Mouse (Mus musculus) heart, adult 2 months (tissue): Measurements from ENCODE around the gene Gpr68. TPM values are rescaled to one million over a fixed set of nuclear protein-coding genes. Genes with fewer than 3 reads are reported as not detected.

Experiments
- DNase-seq, 2 experiments: peaks; one replicate each; pipeline ENCODE4 v3.0.0; 2021
- H3K27ac ChIP-seq: fragments of 200-600 bp; 2 replicates; pipeline ENCODE4 v1.8.1; 2022
- H3K27me3 ChIP-seq: fragments of 200-500 bp; 2 replicates; pipeline ENCODE4 v1.6.1; 2012; ENCODE audit warnings: mild to moderate bottlenecking, low read length, inconsistent platforms, mixed read lengths; ENCODE audit not compliant: control insufficient read depth, insufficient read depth
- H3K36me3 ChIP-seq: fragments of 200-500 bp; 2 replicates; pipeline ENCODE4 v1.6.1; 2012; ENCODE audit warnings: low read length, inconsistent platforms; ENCODE audit not compliant: control insufficient read depth, insufficient read depth
- H3K4me1 ChIP-seq: fragments of 200-500 bp; 2 replicates; pipeline ENCODE4 v1.6.1; 2011; ENCODE audit warnings: low read length; ENCODE audit not compliant: control insufficient read depth, insufficient read depth
- H3K4me3 ChIP-seq: fragments of 200-600 bp; 2 replicates; pipeline ENCODE4 v1.8.1; 2022
- H3K79me2 ChIP-seq: fragments of 200-500 bp; replicated peaks from 2 replicates; pipeline ENCODE4 v1.6.1; 2012; ENCODE audit warnings: mild to moderate bottlenecking, inconsistent platforms, low read length, moderate library complexity, mixed read lengths; ENCODE audit not compliant: control insufficient read depth, insufficient read depth
- H3K9ac ChIP-seq: fragments of 200-500 bp; 2 replicates; pipeline ENCODE4 v1.6.1; 2012; ENCODE audit warnings: low read depth, mild to moderate bottlenecking, control low read depth, inconsistent platforms, low read length, mixed read lengths
- CTCF ChIP-seq: fragments of 200-600 bp; IDR thresholded peaks from 2 replicates; pipeline ENCODE4 v1.8.1; 2022; ENCODE audit warnings: antibody characterized with exemption, mild to moderate bottlenecking, moderate library complexity
- EP300 ChIP-seq: fragments of 200-500 bp; IDR thresholded peaks from 2 replicates; pipeline ENCODE4 v1.6.1; 2011; ENCODE audit warnings: low read depth, low read length, control low read depth; ENCODE audit not compliant: insufficient read depth
- POLR2A ChIP-seq: fragments of 200-500 bp; IDR thresholded peaks from 2 replicates; pipeline ENCODE4 v1.6.1; 2011; ENCODE audit warnings: mild to moderate bottlenecking, low read depth, low read length, control low read depth; ENCODE audit not compliant: insufficient read depth
- WGBS: fragments of 180-500 bp; shearing (Covaris S2); methylation state at CpG from one replicate; pipeline ENCODE4 v1.1.7; 2018; 5-methylcytosine and 5-hydroxymethylcytosine counted together
- intact Hi-C: fragments of 180-260 bp; cut with DNase I; formaldehyde crosslinking; loops from one replicate; pipeline ENCODE4 v1.15.1; 2025
- polyA plus RNA-seq: library from polyadenylated mRNA; depleted of rRNA; stranded (reverse); fragments of >200 nt; gene quantifications from 2 replicates; pipeline ENCODE4 v1.2.3, GENCODE M21; 2012; rRNA removed
- total RNA-seq, 2 experiments: library from RNA; stranded (reverse); gene quantifications; 2 replicates each; pipeline ENCODE4 v1.2.3; 2021

The Gpr68 gene
- total and polyA plus RNA-seq, 3 experiments, result 0.14 to 0.80 (median 0.16) TPM

DNA sequence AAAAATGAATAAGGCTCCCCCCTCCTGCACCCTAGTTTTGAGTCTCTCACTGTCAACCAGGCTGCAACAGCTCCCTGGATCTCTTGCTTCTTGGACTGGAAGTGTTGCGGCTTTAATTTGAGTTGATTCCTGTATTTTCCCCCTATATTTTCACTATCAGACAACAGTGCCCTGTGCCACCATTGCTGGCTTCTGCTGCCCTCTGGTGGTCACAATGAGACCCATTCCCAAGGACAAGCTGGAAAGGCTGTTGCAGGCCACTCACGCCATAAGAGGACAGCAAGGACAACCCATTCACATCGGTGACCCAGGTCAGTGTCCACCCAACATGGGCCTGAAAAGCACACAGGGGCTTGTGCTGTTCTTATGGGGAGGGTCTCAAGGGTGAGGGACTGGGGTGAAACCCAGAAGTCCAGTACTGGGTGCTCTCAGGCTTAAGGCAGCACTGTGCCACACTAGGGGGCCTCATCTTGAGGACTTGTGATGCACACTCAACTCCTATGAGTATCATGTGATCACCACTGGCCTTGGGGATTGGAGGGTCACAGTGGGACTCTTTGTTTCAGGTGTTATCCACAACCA, 66.7 kb downstream of the Gpr68 start:
- Histone ChIP-seq H3K4me1 (peaks cover 14% of the 10 kb centered on the region), H3K27ac (no peak overlapping the region; the same call in 1 of the 2 replicates), H3K9ac (no peak overlapping the region), H3K36me3 (no peaks in the 10 kb centered on the region), H3K79me2 (no peaks in the 10 kb centered on the region), H3K27me3 (no peaks in the 10 kb centered on the region), H3K4me3 (no peak overlapping the region)
- DNase-seq, result peak; percentile 79 to 84
- TF ChIP-seq EP300, result peak; percentile 93
- peak; percentile 96 for TF ChIP-seq CTCF
- TF ChIP-seq POLR2A, result peak; percentile 16; the same call in 1 of the 2 replicates
- 6% methylated on average over 3 of the region's 3 CpGs for WGBS
- intact Hi-C loops, result loop anchor here (1.0 to 10.0 kb wide), 6 partner anchors 69 to 263 kb away; no protein-coding TSS in a partner anchor

DNA sequence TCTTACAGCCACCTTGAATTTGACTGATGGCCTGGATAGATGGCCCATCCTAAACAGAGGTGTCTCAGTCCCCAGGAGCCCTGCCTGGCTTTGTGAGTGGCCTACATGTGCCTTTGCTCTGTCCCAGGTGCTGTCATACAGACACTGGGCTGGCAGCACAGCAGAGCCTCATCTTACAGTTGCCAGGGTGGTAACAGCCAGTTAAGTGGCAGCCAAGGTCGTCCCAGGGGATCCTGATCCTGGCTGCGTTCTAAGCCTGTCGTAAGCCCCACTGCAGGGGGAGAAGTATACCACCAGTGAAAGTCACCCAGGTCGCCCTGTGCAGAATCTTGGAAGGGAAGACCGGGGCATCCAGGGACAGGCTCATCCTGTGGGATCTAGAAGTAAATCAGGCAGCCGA, 68.1 kb downstream of the Gpr68 start:
- 59% methylated on average over 6 of the region's 6 CpGs for WGBS
- no peaks in the 10 kb centered on the region for H3K79me2 ChIP-seq
- H3K36me3 ChIP-seq, result no peaks in the 10 kb centered on the region
- intact Hi-C loops, result loop anchor here (2.0 to 10.0 kb wide), 5 partner anchors 61 to 675 kb away; partner anchors contain the start of gene Dglucy
- H3K4me3 ChIP-seq, result no peak overlapping the region
- peak overlapping the region; percentile 43 for H3K27ac ChIP-seq
- H3K27me3 ChIP-seq, result no peaks in the 10 kb centered on the region
- H3K9ac ChIP-seq, result no peak overlapping the region
- DNase-seq, result peak; percentile 33 to 53
- TF ChIP-seq CTCF (no peak), POLR2A (no peak), EP300 (0 out of 2 replicates have a peak, but pooled peaks have one; percentile 46)
- H3K4me1 ChIP-seq, result peaks cover 14% of the 10 kb centered on the region

DNA sequence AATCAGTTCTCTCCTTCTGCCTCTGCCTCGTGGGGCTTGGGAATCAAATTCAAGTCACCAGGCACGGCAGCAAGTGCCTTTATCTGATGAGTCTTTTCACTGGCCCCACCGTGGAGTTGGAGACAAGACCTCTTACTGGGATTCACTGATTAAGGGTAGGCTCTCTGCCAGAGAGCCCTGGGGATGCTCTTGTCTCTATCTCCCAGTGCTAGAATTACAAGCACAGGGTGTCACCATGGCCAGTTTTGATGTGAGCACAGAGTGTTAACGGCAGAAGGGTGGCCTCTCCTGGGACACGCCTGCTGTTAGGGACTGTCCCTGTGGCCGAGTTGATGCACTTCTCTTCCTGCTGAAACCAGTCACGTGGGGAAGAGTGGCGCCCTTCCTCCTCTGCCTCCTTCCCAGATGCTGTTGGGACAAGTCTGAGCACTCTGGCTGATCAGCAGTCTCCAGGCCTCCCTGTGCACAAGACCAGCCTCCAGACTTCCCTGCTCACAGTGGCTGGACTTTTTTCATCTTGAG, 68.9 kb downstream of the Gpr68 start:
- TF ChIP-seq CTCF, result no peak
- TF ChIP-seq EP300, result no peak
- TF ChIP-seq POLR2A, result peak; percentile 28; the same call in 1 of the 2 replicates
- Histone ChIP-seq H3K27ac (peak overlapping the region; percentile 23; the same call in 1 of the 2 replicates), H3K4me3 (no peak overlapping the region), H3K27me3 (no peaks in the 10 kb centered on the region), H3K4me1 (peaks cover 14% of the 10 kb centered on the region), H3K79me2 (no peaks in the 10 kb centered on the region), H3K36me3 (no peaks in the 10 kb centered on the region), H3K9ac (no peak overlapping the region)
- intact Hi-C loops, result loop anchor here (2.0 to 10.0 kb wide), 2 partner anchors 60 to 674 kb away; partner anchors contain the start of gene Dglucy
- DNase-seq, result peak in 1 of 2 experiments; percentile 47
- WGBS, result 14% methylated on average over 8 of the region's 8 CpGs

DNA sequence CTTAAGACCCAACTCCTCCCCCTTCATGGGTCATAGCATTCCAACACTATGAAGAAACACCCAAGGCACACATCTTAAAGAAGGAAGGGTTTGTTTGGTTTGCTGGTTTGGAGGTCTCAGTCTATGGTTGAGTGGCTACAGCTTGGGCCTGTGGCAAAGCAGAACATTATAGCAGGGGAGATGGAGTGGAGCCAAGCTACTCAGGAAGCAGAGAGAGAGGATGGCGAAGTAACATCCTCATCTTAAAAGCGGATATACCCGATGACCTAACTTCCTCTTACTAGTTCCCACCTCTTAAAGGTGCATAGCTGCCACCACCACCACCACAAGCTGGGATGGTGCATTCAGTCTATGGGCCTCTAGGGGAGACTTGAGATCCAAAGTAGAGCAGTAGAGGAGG, 70.8 kb downstream of the Gpr68 start:
- H3K4me1 ChIP-seq, result peaks cover 14% of the 10 kb centered on the region
- no peaks in the 10 kb centered on the region for H3K27me3 ChIP-seq
- DNase-seq, result no peak
- H3K79me2 ChIP-seq, result no peaks in the 10 kb centered on the region
- TF ChIP-seq CTCF (no peak), EP300 (no peak)
- H3K4me3 ChIP-seq, result no peak overlapping the region
- no peak overlapping the region for H3K9ac ChIP-seq
- intact Hi-C loops, result loop anchor here (10.0 kb wide), 1 partner anchor 672 kb away; no protein-coding TSS in a partner anchor
- no peaks in the 10 kb centered on the region for H3K36me3 ChIP-seq
- H3K27ac ChIP-seq, result no peak overlapping the region
- WGBS, result 44% methylated on average over 3 of the region's 3 CpGs

DNA sequence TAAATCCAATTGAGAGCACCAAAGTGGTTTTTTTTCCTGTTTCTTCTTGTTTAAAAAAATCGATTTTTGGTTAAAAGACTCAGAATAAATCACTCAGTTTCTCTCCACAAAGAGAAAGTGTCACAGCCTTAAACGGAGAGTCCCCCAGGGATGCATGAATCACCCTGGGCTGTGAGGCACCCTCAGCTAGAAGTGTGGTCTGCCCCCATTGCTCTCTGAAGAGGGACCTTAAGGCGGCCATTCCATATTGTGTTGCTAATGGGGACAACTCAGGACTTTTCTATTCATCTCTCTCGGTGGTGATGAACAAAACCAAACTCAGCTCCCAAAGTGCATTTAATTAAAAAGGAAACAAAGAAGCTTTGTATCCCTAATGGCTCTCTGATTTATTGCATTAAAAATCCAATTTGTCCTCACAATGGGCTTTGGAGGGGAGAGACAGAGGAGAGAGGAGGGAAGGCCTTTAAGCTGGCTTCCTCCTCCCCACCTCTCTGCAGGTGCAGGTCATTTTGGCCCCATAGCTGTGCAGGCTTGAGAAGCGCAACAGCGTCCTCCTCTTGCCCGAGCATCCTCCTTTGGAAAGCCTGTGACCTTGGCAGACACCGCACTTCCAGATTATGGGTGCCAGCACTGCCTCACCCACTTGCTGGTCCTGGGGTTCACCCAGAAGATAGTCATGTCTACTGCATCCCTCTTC, 76.2 kb downstream of the Gpr68 start:
- no peak overlapping the region for H3K4me3 ChIP-seq
- H3K79me2 ChIP-seq, result no peaks in the 10 kb centered on the region
- H3K27me3 ChIP-seq, result no peaks in the 10 kb centered on the region
- intact Hi-C loops, result loop anchor here (10.0 kb wide), 1 partner anchor 667 kb away; no protein-coding TSS in a partner anchor
- TF ChIP-seq CTCF, result no peak
- TF ChIP-seq POLR2A, result no peak
- TF ChIP-seq EP300, result no peak
- no peak overlapping the region for H3K9ac ChIP-seq
- no peak overlapping the region for H3K27ac ChIP-seq
- no peaks in the 10 kb centered on the region for H3K4me1 ChIP-seq
- DNase-seq, result no peak
- 87% methylated on average over 8 of the region's 8 CpGs for WGBS
- no peaks in the 10 kb centered on the region; the same call in 1 of the 2 replicates for H3K36me3 ChIP-seq

DNA sequence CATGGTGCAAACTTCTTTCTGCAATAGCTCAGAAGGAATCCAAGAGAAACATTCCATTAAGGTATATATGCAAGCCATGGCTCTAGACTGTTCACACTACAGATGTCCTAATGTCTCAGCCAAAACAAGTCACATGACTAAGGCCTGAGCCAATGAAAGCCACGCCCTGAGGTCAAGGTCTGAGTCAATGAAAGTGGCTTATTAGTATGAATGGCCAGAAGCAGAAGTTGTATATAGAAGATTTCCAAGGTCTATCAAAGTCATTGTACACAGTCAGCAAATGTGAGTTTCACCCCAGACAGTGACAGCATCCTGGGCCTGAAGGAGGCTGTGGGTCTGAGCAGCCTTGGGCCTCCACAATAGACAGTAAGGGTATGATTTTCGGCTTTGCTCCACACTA, 77.0 kb downstream of the Gpr68 start:
- no peak for TF ChIP-seq CTCF
- no peak for TF ChIP-seq POLR2A
- no peak for TF ChIP-seq EP300
- no peak for DNase-seq
- H3K4me1 ChIP-seq, result no peaks in the 10 kb centered on the region
- no peaks in the 10 kb centered on the region; the same call in 1 of the 2 replicates for H3K36me3 ChIP-seq
- no peaks in the 10 kb centered on the region for H3K27me3 ChIP-seq
- no peaks in the 10 kb centered on the region for H3K79me2 ChIP-seq
- no peak overlapping the region for H3K27ac ChIP-seq
- intact Hi-C loops, result loop anchor here (10.0 kb wide), 1 partner anchor 666 kb away; no protein-coding TSS in a partner anchor
- H3K4me3 ChIP-seq, result no peak overlapping the region
- no peak overlapping the region for H3K9ac ChIP-seq
- 89% methylated on average over 2 of the region's 2 CpGs for whole genome bisulfite sequencing

Other genes with a start within 250 kb of the Gpr68 start
- gene Rps6ka5, start 181.2 kb downstream of the Gpr68 start, total RNA-seq, result 10 to 100 TPM; 10.8 to 13.5 TPM
- gene Rps6ka5, start 181.2 kb downstream of the Gpr68 start, polyA plus RNA-seq, result 2.1 and 6.1 TPM in 2 replicates
- 10 to 100 TPM; 60.9 to 64.0 TPM for gene Dglucy, start 129.1 kb downstream of the Gpr68 start, total RNA-seq
- gene Dglucy, start 129.1 kb downstream of the Gpr68 start, polyA plus RNA-seq, result 36.8 and 77.0 TPM in 2 replicates
- 1 to 10 TPM; 3.6 to 5.2 TPM for gene Ccdc88c, start 120.9 kb upstream of the Gpr68 start, total RNA-seq
- 4.1 and 5.4 TPM in 2 replicates for gene Ccdc88c, start 120.9 kb upstream of the Gpr68 start, polyA plus RNA-seq
- gene Ppp4r3a, start 175.5 kb upstream of the Gpr68 start, total RNA-seq, result 10 to 100 TPM; 22.7 to 23.7 TPM
- gene Ppp4r3a, start 175.5 kb upstream of the Gpr68 start, polyA plus RNA-seq, result 6.7 and 10.6 TPM in 2 replicates